Mouse (Mus musculus): ENCODE data around the gene Wnt2b. TPM values are rescaled to one million over a fixed set of nuclear protein-coding genes. Genes with fewer than 3 reads are reported as not detected.

The Wnt2b gene
- polyA plus RNA-seq, 1 experiment from 2014 or later, result 1.1 TPM

GRCm38 (mm10) chr3:104937728-104938305 is 23.9 kb downstream of the Wnt2b start:
- H3K9ac ChIP-seq, result no peak overlapping the region
- 86% methylated on average over 2 of the region's 2 CpGs for WGBS
- H3K4me1 ChIP-seq, result peaks cover 12% of the 10 kb centered on the region
- H3K4me3 ChIP-seq (replicated peaks), result no peak overlapping the region
- H3K36me3 ChIP-seq, result peaks cover 30% of the 10 kb centered on the region
- H3K9me3 ChIP-seq (replicated peaks), result no peaks in the 10 kb centered on the region
- no peak overlapping the region for H3K27ac ChIP-seq
- ATAC-seq (replicated peaks; ENCODE audit: low FRiP score), result no peak
- no peak overlapping the region for H3K4me2 ChIP-seq
- H3K27me3 ChIP-seq, result no peaks in the 10 kb centered on the region

GRCm38 (mm10) chr3:104929385-104929784 is 32.3 kb downstream of the Wnt2b start:
- Histone ChIP-seq H3K4me1 (no peaks in the 10 kb centered on the region), H3K4me3 (replicated peaks) (no peak overlapping the region), H3K27ac (no peak overlapping the region), H3K36me3 (peaks cover 35% of the 10 kb centered on the region), H3K27me3 (no peaks in the 10 kb centered on the region), H3K4me2 (no peak overlapping the region), H3K9ac (no peak overlapping the region), H3K9me3 (replicated peaks) (no peaks in the 10 kb centered on the region)
- 95% methylated on average over 6 of the region's 6 CpGs for WGBS
- no peak for ATAC-seq (replicated peaks; ENCODE audit: low FRiP score)

GRCm38 (mm10) chr3:104914986-104915385 is 46.7 kb downstream of the Wnt2b start:
- 57% methylated on average over 3 of the region's 3 CpGs for WGBS
- Histone ChIP-seq H3K27me3 (no peaks in the 10 kb centered on the region), H3K9ac (no peak overlapping the region), H3K9me3 (replicated peaks) (no peaks in the 10 kb centered on the region), H3K36me3 (peaks cover 35% of the 10 kb centered on the region), H3K4me3 (replicated peaks) (no peak overlapping the region), H3K27ac (no peak overlapping the region), H3K4me2 (no peak overlapping the region), H3K4me1 (no peaks in the 10 kb centered on the region)
- no peak for ATAC-seq (replicated peaks; ENCODE audit: low FRiP score)

DNA sequence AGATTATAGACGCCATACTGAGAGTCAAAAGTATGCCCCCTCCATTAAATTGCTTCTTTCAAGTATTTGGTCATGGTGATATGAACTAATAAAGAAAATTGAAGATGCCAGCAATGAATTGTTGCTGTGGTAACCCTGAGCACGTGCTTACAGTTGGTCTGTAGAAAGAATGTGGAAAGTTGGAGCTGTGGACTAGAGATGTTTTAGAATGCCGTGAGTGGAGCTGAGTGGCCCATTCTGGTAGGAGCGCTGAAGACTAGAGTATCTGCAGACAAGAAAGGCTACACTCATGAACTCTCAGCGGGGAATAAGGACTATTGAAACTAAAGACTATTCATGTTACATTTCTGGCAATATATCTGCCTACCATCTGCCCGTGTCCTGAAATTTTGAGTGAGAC is 52.5 kb downstream of the Wnt2b start:
- Histone ChIP-seq H3K9ac (no peak overlapping the region), H3K4me3 (replicated peaks) (no peak overlapping the region), H3K4me1 (0 out of 2 replicates have a peak, but pooled peaks cover 3% of the 10 kb centered on the region), H3K27ac (no peak overlapping the region), H3K4me2 (no peak overlapping the region), H3K36me3 (peaks cover 51% of the 10 kb centered on the region), H3K27me3 (no peaks in the 10 kb centered on the region), H3K9me3 (replicated peaks) (no peaks in the 10 kb centered on the region)
- no peak for ATAC-seq (replicated peaks; ENCODE audit: low FRiP score)
- 94% methylated on average over 6 of the region's 6 CpGs for WGBS

DNA sequence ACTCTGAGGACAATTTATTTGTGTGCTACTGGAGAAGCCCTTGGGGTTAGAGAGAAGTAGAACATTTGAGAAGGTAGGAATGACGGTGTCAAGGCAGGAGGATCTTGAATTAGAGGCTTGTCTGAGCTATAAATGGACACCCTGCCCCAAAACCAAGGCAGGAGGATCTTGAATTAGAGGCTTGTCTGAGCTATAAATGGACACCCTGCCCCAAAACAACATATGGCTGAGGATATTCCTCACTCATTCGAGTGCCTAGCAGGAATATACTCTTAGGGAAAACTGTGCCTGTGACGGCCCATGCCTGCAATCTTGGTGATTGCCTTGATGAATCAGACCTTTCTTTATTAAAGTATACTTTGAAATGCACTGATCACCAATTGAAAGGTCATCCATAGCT is 55.7 kb downstream of the Wnt2b start:
- H3K9me3 ChIP-seq (replicated peaks), result no peaks in the 10 kb centered on the region
- no peak overlapping the region for H3K9ac ChIP-seq
- H3K27me3 ChIP-seq, result no peaks in the 10 kb centered on the region
- no peak overlapping the region for H3K4me3 ChIP-seq (replicated peaks)
- H3K4me1 ChIP-seq, result 0 out of 2 replicates have a peak, but pooled peaks cover 3% of the 10 kb centered on the region
- H3K4me2 ChIP-seq, result no peak overlapping the region
- 77% methylated on average over 3 of the region's 3 CpGs for WGBS
- no peak overlapping the region for H3K27ac ChIP-seq
- no peak for ATAC-seq (replicated peaks; ENCODE audit: low FRiP score)
- H3K36me3 ChIP-seq, result peaks cover 52% of the 10 kb centered on the region

- Histone ChIP-seq H3K36me3 (peaks cover 48% of the 10 kb centered on the region), H3K27ac (no peak overlapping the region), H3K4me1 (0 out of 2 replicates have a peak, but pooled peaks cover 3% of the 10 kb centered on the region), H3K9me3 (replicated peaks) (no peaks in the 10 kb centered on the region), H3K9ac (no peak overlapping the region), H3K27me3 (no peaks in the 10 kb centered on the region), H3K4me2 (no peak overlapping the region), H3K4me3 (replicated peaks) (no peak overlapping the region)
- WGBS, result 91% methylated on average over 4 of the region's 4 CpGs
- ATAC-seq (replicated peaks; ENCODE audit: low FRiP score), result no peak
These were observed 56.3 kb downstream of the Wnt2b start for GRCm38 (mm10) chr3:104905389-104905788.

GRCm38 (mm10) chr3:104901154-104901553 is 60.6 kb downstream of the Wnt2b start:
- no peak for ATAC-seq (replicated peaks; ENCODE audit: low FRiP score)
- Histone ChIP-seq H3K9ac (no peak overlapping the region), H3K36me3 (peaks cover 56% of the 10 kb centered on the region), H3K4me2 (no peak overlapping the region), H3K27ac (no peak overlapping the region), H3K4me3 (replicated peaks) (no peak overlapping the region), H3K9me3 (replicated peaks) (no peaks in the 10 kb centered on the region), H3K4me1 (no peaks in the 10 kb centered on the region), H3K27me3 (no peaks in the 10 kb centered on the region)
- WGBS, result 86% methylated on average over 4 of the region's 4 CpGs

DNA sequence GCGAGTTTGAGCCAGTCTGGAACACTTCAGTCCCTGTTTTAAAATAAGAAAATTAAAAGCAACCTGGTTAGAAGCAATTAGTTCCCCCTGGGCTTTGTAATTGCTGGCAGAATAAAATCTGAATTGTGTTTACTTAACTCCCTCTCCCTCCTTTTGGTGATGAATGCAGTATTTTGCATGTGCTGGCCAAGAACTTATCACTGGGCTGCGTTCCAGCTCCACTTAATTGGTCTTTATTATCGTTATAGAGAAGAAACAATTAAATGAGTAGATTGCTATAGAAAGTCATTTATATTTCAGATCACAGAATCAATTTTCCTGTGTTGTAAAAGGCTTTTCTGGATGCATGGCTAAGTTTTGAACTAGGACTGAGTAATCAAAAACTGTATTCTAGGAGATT is 65.6 kb downstream of the Wnt2b start:
- Histone ChIP-seq H3K4me2 (no peak overlapping the region), H3K27ac (no peak overlapping the region), H3K36me3 (peaks cover 65% of the 10 kb centered on the region), H3K9me3 (replicated peaks) (no peaks in the 10 kb centered on the region), H3K27me3 (no peaks in the 10 kb centered on the region), H3K9ac (no peak overlapping the region), H3K4me1 (no peaks in the 10 kb centered on the region), H3K4me3 (replicated peaks) (no peak overlapping the region)
- ATAC-seq (replicated peaks; ENCODE audit: low FRiP score), result no peak
- WGBS, result 76% methylated on average over 3 of the region's 3 CpGs

Other genes starting within 250 kb of the Wnt2b start
- gene Ppm1j, start 180.9 kb downstream of the Wnt2b start, polyA plus RNA-seq (2015; fragmentation: Nextera tagmentation; extraction: Ambion mirVana), result 6.5 and 6.9 TPM in 2 replicates
- 0.06 and 0.10 TPM in 2 replicates for gene Fam19a3, start 180.1 kb downstream of the Wnt2b start, polyA plus RNA-seq (2015; fragmentation: Nextera tagmentation; extraction: Ambion mirVana)
- 131 and 135 TPM in 2 replicates for gene Rhoc, start 173.5 kb downstream of the Wnt2b start, polyA plus RNA-seq (2015; fragmentation: Nextera tagmentation; extraction: Ambion mirVana)
- gene Mov10, start 143.4 kb downstream of the Wnt2b start, polyA plus RNA-seq (2015; fragmentation: Nextera tagmentation; extraction: Ambion mirVana), result 62.9 and 66.5 TPM in 2 replicates
- gene St7l, start 97.9 kb downstream of the Wnt2b start, polyA plus RNA-seq (2015; fragmentation: Nextera tagmentation; extraction: Ambion mirVana), result 37.1 and 38.9 TPM in 2 replicates
- gene Capza1, start 97.4 kb downstream of the Wnt2b start, polyA plus RNA-seq (2015; fragmentation: Nextera tagmentation; extraction: Ambion mirVana), result 180 and 190 TPM in 2 replicates
- gene Cttnbp2nl, start 91.2 kb upstream of the Wnt2b start, polyA plus RNA-seq (2015; fragmentation: Nextera tagmentation; extraction: Ambion mirVana), result 26.4 and 29.4 TPM in 2 replicates
- not detected in 2 replicates for gene 4930564D02Rik, start 104.9 kb upstream of the Wnt2b start, polyA plus RNA-seq (2015; fragmentation: Nextera tagmentation; extraction: Ambion mirVana)